Mouse (Mus musculus) intestine, embryonic 14.5 days (tissue): ENCODE measurements around the gene B3glct. TPM values are rescaled to one million over a fixed set of nuclear protein-coding genes. Genes with fewer than 3 reads are reported as not detected.

Experiments
- ATAC-seq: fragments of 200-750 bp; cut with Nextera tagmentation; replicated peaks from 2 replicates; pipeline ENCODE4 v1.8.0; 2017; ENCODE audit warnings: low read depth, moderate number of reproducible peaks, moderate TSS enrichment, moderate library complexity; ENCODE audit not compliant: low FRiP score, low TSS enrichment
- DNase-seq: peaks from one replicate; pipeline ENCODE4 v3.0.0-alpha.2; 2018; ENCODE audit warnings: low spot score
- H3K27ac ChIP-seq: fragments of 300-500 bp; sonication (generic); 2 replicates; pipeline ENCODE4 v1.5.1; 2014; ENCODE audit warnings: low read depth, mild to moderate bottlenecking, control low read depth
- H3K27me3 ChIP-seq: fragments of 300-500 bp; sonication (generic); replicated peaks from 2 replicates; pipeline ENCODE4 v1.6.1; 2014; ENCODE audit warnings: low read length, control low read depth; ENCODE audit not compliant: control insufficient read depth, insufficient read depth
- H3K36me3 ChIP-seq: fragments of 300-500 bp; sonication (generic); 2 replicates; pipeline ENCODE4 v1.6.1; 2014; ENCODE audit warnings: low read length, control low read depth; ENCODE audit not compliant: control insufficient read depth, insufficient read depth
- H3K4me1 ChIP-seq: fragments of 300-500 bp; sonication (generic); replicated peaks from 2 replicates; pipeline ENCODE4 v1.6.1; 2014; ENCODE audit warnings: low read length, control low read depth, mixed read lengths; ENCODE audit not compliant: control insufficient read depth, insufficient read depth
- H3K4me2 ChIP-seq: fragments of 300-500 bp; sonication (generic); 2 replicates; pipeline ENCODE4 v1.6.1; 2014; ENCODE audit warnings: low read length
- H3K4me3 ChIP-seq: fragments of 300-500 bp; sonication (generic); 2 replicates; pipeline ENCODE4 v1.5.1; 2014; ENCODE audit warnings: low read depth, low read length, control low read depth, mixed read lengths
- H3K9ac ChIP-seq: fragments of 300-500 bp; sonication (generic); 2 replicates; pipeline ENCODE4 v1.6.1; 2014; ENCODE audit warnings: mild to moderate bottlenecking, low read length
- H3K9me3 ChIP-seq: fragments of 300-500 bp; sonication (generic); 2 replicates; pipeline ENCODE4 v1.6.1; 2016; ENCODE audit warnings: low read length, control low read depth; ENCODE audit not compliant: control insufficient read depth
- WGBS: fragments of 180-500 bp; shearing (Covaris S2); extraction: QIAGEN DNeasy Blood & Tissue Kit; methylation state at CpG from one replicate; pipeline ENCODE4 v1.1.7; 2014; 5-methylcytosine and 5-hydroxymethylcytosine counted together
- polyA plus RNA-seq: library from polyadenylated mRNA; unstranded; fragments of >200 nt; fragmentation: Nextera tagmentation; extraction: Ambion mirVana; gene quantifications from 2 replicates; pipeline ENCODE4 v1.2.1, GENCODE M21; 2014

Gene B3glct
- polyA plus RNA-seq, 1 experiment from 2014 or later = 16.4 TPM

DNA sequence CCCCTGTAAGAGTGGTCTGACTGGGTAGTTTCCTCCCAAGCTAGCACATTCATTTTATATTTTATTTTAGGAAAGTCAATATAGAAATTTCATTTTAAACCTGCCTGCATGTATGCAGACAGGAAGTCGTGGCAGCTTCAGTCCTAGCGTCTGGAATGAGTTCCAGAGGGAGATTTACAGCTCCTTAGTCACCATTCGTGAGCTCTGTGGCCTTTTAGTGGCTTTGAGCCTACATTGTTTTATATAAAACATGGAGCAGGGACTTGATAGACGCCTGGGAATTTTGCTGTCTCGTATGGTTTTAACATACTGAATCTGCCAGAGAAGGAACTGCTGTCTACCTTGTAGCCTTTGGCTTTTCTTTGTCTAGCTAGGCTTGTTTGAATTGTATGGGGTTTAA lies 2.9 kb downstream of the B3glct start:
- ATAC-seq (no peak), DNase-seq (no peak)
- Histone ChIP-seq H3K4me3 (no peak overlapping the region), H3K4me1 (peaks cover 6% of the 10 kb centered on the region; the same call in 1 of the 2 replicates), H3K9ac (no peak overlapping the region), H3K4me2 (no peak overlapping the region), H3K27ac (no peak overlapping the region), H3K36me3 (no peaks in the 10 kb centered on the region), H3K9me3 (no peaks in the 10 kb centered on the region), H3K27me3 (no peaks in the 10 kb centered on the region)
- WGBS = 59% methylated on average over 5 of the region's 5 CpGs

DNA sequence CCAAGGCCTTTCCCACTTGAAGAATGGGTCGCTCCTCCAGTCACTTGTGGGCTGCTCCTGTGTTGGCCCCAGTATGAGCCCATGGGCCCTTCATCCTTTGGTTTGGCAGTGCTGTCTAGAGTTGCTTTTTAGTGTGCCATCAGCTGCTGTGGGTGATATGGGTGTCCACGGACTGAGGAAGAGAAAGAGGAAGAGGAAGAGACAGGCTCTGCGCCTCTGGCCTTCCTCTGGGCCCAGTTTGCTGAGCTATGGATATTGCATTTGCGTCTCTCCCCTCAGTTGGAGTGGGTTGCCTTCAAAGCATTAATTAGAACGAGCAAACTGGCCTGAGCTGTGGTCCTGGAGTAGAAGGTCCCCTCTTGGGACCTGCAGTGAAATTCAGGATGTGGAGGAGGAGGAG lies 11.8 kb downstream of the B3glct start:
- Histone ChIP-seq H3K9ac (no peak overlapping the region), H3K4me1 (no peaks in the 10 kb centered on the region; the same call in 1 of the 2 replicates), H3K27me3 (no peaks in the 10 kb centered on the region), H3K9me3 (peaks cover 3% of the 10 kb centered on the region; the same call in 1 of the 2 replicates), H3K4me2 (no peak overlapping the region), H3K4me3 (no peak overlapping the region), H3K27ac (no peak overlapping the region), H3K36me3 (no peaks in the 10 kb centered on the region)
- DNase-seq (no peak), ATAC-seq (no peak)
- 80% methylated on average over 5 of the region's 5 CpGs for WGBS

DNA sequence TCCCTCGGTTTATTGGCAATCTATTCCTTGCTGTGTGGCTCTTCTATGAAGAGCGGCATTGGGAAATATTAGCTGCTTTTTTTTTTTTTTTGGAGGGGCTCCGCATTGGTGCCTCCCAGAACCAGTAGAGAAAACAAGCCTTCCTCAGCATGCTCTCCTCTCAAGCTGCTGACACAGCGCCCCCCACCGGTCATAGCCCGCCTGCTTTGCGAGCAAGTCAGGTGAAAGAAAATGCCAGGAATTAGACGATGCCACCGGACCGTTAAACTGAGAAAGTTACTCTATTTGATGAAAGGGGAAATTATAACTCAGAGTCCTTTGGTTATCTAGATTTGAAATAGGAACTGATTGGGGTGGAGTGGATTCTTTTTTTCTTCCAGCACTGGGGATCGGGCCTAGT lies 14.5 kb downstream of the B3glct start:
- Histone ChIP-seq H3K9ac (no peak overlapping the region), H3K27me3 (no peaks in the 10 kb centered on the region)
- 78% methylated on average over 11 of the region's 11 CpGs for WGBS

DNA sequence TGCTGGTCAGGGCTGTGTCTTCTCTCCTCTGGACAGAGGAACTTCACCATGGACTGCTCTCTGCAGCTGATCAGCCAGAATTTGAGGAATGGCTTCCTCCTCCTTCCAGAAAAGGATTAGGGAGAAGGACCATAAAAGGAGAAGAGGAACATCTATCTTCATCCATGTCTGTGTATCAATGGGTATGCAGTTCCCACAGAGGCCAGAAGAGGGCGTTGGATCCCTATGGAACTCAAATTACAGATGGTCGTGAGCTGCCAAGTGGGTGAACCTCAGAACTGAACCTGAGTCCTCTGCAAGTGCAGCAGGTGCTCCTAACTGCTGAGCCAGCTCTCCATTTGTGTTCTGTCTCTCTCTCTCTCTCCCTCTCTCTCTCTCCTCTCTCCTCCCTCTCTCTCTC lies 15.2 kb downstream of the B3glct start:
- no peak for ATAC-seq
- Histone ChIP-seq H3K4me3 (no peak overlapping the region), H3K27me3 (no peaks in the 10 kb centered on the region), H3K9ac (no peak overlapping the region), H3K9me3 (peaks cover 3% of the 10 kb centered on the region; the same call in 1 of the 2 replicates), H3K27ac (no peak overlapping the region), H3K36me3 (no peaks in the 10 kb centered on the region), H3K4me2 (no peak overlapping the region), H3K4me1 (no peaks in the 10 kb centered on the region)
- 54% methylated on average over 2 of the region's 2 CpGs for WGBS
- DNase-seq = no peak

More for the DNA sequence above, 14.5 kb downstream of the B3glct start:
- Histone ChIP-seq H3K36me3 (no peaks in the 10 kb centered on the region), H3K27ac (no peak overlapping the region), H3K9me3 (peaks cover 3% of the 10 kb centered on the region; the same call in 1 of the 2 replicates), H3K4me2 (no peak overlapping the region), H3K4me3 (no peak overlapping the region), H3K4me1 (no peaks in the 10 kb centered on the region)
- ATAC-seq = no peak
- no peak for DNase-seq

DNA sequence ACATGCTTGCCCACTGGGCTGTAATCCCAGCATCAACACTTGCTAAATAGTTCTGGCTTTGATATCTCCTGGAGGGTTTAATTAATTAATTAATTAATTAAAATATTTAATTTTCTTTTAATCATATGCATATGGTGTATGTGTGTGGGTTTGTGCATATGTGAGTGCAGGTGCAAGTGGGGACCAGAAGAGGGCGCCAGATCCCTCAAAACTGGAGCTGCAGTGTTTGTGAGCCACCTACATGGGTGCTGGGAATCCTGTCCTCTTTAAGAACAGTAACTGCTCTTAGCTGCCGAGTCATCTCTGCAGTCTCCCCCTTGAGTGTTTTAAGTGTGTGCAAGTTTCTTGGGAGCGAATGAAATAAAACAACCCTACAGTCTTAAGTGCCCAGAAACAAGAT lies 15.9 kb downstream of the B3glct start:
- H3K9ac ChIP-seq = no peak overlapping the region
- DNase-seq = no peak
- no peak overlapping the region for H3K4me2 ChIP-seq
- H3K9me3 ChIP-seq = peaks cover 3% of the 10 kb centered on the region; the same call in 1 of the 2 replicates
- no peaks in the 10 kb centered on the region for H3K4me1 ChIP-seq
- H3K27ac ChIP-seq = no peak overlapping the region
- no peak overlapping the region for H3K4me3 ChIP-seq
- 82% methylated on average over 3 of the region's 3 CpGs for WGBS
- no peaks in the 10 kb centered on the region for H3K27me3 ChIP-seq
- no peaks in the 10 kb centered on the region for H3K36me3 ChIP-seq
- ATAC-seq = no peak

DNA sequence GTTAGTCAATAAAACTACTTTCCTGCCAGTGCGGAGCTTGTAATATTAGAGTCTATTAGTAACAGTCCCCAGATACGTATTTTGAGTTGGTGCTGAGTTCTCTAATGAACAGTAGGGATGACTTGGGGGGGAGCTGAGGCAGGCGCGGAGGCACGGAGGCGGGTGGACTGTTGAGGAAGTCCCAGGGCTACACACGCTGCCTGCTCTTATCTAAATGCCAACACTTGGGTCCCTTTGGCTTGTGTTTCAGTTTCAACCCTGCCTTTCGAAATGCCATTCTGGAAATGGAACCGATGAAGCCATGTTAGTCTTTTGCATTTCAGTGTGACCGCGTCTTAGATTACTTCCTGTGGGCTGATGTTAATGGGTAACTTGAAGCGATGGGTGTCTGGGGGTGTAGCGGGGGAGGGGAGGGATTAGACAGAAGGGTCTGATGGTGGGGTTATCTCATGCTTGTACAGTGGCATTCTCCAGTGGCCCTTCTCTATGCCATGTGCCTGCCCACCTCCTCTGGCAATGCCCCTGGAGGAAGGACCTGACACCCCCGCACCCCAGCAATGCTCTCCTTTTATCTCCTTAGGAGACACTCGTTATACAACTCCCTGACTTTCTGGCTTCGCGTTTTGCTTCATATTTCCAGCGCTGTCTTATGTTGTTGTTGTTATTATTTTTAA lies 17.2 kb downstream of the B3glct start:
- Histone ChIP-seq H3K9ac (no peak overlapping the region), H3K27me3 (no peaks in the 10 kb centered on the region), H3K9me3 (peaks cover 3% of the 10 kb centered on the region; the same call in 1 of the 2 replicates), H3K4me2 (no peak overlapping the region), H3K4me1 (no peaks in the 10 kb centered on the region), H3K27ac (no peak overlapping the region), H3K4me3 (no peak overlapping the region), H3K36me3 (no peaks in the 10 kb centered on the region)
- no peak for DNase-seq
- no peak for ATAC-seq
- 86% methylated on average over 18 of the region's 18 CpGs for WGBS

DNA sequence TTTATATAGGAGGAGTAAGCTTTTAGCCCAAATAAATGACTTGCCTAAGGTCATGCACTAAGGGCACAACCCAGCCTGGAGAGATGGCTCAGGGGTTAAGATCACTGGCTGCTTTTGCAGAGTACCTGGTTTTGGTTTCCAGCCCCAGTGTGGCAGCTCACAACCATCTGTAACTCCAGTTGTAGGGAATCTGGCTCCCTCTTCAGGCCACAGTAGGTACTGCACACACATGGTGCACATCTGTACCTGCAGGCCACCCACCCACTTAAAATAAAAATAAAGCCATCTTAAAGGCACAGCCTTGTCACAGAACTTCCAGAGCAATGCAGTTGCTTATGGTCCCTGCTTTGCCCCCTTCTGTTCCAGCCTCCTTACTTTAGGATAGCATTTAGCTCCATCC lies 24.7 kb downstream of the B3glct start:
- Histone ChIP-seq H3K9ac (no peak overlapping the region), H3K27ac (no peak overlapping the region), H3K4me3 (no peak overlapping the region), H3K4me1 (no peaks in the 10 kb centered on the region), H3K27me3 (no peaks in the 10 kb centered on the region), H3K4me2 (no peak overlapping the region), H3K36me3 (no peaks in the 10 kb centered on the region), H3K9me3 (0 out of 2 replicates have a peak, but pooled peaks cover 3% of the 10 kb centered on the region)
- no peak for DNase-seq
- ATAC-seq = no peak

DNA sequence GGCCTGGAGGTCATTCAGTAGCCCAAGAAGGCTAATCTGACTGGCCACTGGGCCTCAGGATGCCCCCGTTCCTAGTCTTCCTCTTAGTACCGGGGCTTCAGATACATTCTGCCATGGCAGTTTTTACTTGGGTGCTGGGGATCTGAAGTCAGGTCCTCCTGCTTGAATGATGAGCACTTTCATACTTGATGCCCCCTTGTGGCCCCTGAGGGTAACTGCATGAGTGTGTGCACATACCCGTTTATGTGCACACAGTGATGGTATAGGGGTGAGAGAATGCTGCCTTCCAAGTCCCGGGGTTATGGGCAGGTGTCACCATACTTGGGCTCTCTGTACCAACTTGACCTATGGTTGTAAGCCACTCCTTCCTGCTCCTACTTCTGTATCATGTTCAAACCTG lies 33.5 kb downstream of the B3glct start:
- Histone ChIP-seq H3K9me3 (peaks cover 5% of the 10 kb centered on the region), H3K36me3 (no peaks in the 10 kb centered on the region), H3K27me3 (no peaks in the 10 kb centered on the region), H3K27ac (no peak overlapping the region), H3K9ac (no peak overlapping the region), H3K4me1 (no peaks in the 10 kb centered on the region), H3K4me2 (no peak overlapping the region), H3K4me3 (no peak overlapping the region)
- ATAC-seq (no peak), DNase-seq (no peak)
- 95% methylated on average over 4 of the region's 4 CpGs for WGBS

DNA sequence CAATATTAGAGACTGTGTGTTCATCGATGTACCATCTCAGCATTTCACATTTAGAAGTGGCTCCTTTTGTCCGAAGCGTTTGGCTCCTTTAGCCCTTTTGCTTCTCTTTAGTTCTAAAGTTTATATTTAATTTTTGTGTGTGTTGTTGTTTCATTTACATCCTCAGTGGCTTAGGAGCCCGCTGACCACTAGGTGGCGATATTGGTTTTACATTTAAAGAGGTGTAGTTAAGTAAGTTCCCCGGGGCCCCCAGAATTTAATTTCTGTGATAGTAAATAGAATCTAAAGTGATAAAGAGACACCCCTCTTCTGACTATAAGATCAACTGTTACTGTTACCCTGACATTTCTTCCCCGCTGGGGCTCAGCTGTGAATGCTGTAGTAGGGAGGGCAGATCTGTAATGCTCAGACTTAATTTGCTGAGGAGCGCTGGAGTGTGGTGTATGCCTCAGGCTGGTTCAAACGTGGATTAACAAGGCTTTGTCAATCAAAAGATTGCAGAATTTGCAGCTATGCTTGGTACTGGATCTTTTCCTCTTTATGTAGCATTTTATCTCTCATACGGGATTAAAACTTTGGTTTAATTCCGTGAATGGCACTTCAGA lies 35.2 kb downstream of the B3glct start:
- ATAC-seq (no peak), DNase-seq (peak; percentile 72)
- 52% methylated on average over 11 of the region's 11 CpGs for WGBS
- no peak overlapping the region for H3K4me3 ChIP-seq
- no peaks in the 10 kb centered on the region for H3K4me1 ChIP-seq
- H3K4me2 ChIP-seq = no peak overlapping the region
- no peak overlapping the region for H3K27ac ChIP-seq
- H3K36me3 ChIP-seq = no peaks in the 10 kb centered on the region
- peaks cover 5% of the 10 kb centered on the region for H3K9me3 ChIP-seq
- no peak overlapping the region for H3K9ac ChIP-seq
- no peaks in the 10 kb centered on the region for H3K27me3 ChIP-seq
